Mouse (Mus musculus): ENCODE measurements around the gene Gm6793.

Gene Gm6793

DNA sequence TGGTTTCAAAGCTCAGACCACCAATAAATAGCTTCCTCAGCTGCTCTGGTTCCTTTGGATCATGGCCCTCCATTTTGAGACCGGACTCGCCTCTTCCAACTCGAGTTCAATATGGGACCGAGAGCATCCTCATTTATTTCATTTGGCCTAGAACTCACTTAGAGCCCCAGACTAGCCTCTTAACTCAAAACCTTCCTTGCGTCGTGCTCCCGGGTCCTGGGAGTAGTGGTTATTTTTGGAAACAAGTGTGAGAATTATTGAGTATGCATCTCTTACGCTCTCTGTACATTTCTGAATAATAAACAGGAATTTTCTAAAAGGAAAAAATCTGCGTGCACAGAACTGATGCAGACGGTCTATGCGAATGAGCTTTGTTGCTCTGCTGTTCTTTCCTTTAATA, at the start of gene Gm6793:
Gm6793 (minus strand) TSS at position 101 of the 400 bp plus-strand sequence.
- DNase-seq: no peak

GRCm38 (mm10) chr8:112061372-112061771, 46.5 kb upstream of the Gm6793 start:
- peak; percentile 15 for DNase-seq

- DNase-seq: no peak
Measured at GRCm38 (mm10) chr8:112054456-112054855, 39.6 kb upstream of the Gm6793 start.

DNA sequence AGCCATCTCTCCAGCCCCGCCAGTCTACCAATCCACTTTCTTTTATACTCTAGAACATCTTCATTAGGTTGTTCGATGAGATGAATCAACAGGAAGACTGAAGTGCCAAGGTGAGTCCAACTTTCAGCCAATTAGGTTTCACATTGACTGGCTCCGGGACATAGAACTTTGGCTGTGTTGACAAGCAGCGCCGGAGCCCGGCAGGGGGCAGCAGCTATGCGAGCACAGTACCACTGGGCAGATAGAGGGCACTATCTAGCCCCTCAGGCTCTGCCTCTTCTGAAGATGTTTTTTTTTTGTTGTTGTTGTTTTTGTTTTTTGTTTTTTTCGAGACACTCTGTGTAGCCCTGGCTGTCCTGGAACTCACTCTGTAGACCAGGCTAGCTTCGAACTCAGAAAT, 36.7 kb upstream of the Gm6793 start:
- DNase-seq: peak; percentile 9

DNA sequence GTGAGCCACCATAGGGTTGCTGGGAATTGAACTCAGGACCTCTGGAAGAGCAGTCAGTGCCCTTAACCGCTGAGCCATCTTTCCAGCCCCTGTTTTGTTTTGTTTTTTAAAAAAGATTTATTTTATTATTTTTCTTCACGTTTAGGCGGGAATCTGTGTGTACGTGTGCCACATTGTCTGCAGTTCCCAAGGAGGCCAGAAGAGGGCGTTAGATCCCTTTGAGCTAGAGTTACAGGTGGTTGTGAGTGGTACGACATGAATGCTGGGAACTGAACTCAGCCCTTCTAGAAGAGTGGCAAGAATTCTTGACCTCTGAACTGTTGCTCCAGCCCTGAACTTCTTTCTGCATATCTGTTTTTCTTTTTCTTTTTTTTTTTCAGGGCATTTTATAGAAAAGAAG, 35.1 kb upstream of the Gm6793 start:
- DNase-seq: no peak

GRCm38 (mm10) chr8:112048293-112048692, 33.5 kb upstream of the Gm6793 start:
- no peak for DNase-seq

- peak; percentile 85 for DNase-seq
Measured at GRCm38 (mm10) chr8:112045896-112046295, 31.1 kb upstream of the Gm6793 start.

DNA sequence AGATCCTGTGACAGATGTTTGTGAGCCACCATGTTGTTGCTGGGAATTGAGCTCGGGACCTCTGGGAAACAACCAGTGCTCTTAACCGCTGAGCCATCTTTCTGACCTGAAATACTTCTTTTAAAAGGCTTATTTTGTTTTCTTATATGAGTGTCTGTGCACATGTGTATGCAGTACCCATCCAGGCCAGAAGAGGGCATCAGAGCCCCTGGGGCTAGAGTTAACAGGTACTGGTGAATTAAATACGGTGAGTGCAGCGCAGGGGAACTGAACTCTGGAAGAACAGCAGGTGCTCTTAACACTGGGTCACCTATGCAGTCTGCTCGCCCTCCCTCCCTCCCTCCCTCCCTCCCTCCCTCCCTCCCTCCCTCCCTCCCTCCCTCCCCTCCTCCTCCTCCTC, 30.3 kb upstream of the Gm6793 start:
- peak; percentile 56 for DNase-seq

GRCm38 (mm10) chr8:112037521-112037920, 22.7 kb upstream of the Gm6793 start:
- DNase-seq: no peak

DNA sequence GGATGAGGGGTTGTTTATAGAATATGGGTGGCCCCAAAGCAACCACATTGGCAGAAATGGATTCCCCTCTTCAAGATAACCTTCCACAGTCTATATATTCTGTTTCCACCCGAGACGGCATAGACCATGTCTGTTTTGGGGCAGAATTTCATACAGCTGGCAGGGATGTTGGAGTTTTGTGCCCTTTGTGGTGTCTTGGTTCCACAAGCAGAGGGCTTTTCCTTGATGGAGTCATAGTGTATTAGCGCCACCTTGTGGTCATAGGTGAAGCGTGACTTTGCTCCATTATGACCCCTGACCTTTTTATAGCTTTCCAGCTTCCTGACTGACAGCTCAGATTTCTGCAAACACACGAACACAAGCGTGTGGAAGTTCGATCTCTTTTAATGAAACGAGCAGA, 19.8 kb upstream of the Gm6793 start:
- DNase-seq: peak; percentile 45

DNA sequence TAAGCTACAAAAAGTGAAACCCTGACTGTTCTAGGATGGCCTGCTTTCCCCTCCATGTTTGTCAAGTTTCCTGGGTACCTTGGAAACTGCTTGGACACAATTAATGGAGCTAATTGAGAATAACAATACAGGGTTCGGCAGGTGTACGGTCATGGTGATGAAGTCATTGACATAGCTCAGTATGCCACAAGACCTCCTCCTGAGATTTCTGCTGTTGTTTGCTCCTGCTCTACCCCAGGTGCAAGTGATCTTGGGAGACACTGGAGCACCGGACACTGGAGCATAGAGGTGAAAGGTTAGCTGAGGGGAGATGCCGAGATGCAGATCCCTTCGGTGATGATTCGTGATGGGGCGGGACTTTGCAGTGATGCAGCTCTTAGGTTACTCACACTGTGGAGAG, 18.2 kb upstream of the Gm6793 start:
- DNase-seq: no peak

- no peak for DNase-seq
Measured at GRCm38 (mm10) chr8:112030663-112031062, 15.8 kb upstream of the Gm6793 start.

DNA sequence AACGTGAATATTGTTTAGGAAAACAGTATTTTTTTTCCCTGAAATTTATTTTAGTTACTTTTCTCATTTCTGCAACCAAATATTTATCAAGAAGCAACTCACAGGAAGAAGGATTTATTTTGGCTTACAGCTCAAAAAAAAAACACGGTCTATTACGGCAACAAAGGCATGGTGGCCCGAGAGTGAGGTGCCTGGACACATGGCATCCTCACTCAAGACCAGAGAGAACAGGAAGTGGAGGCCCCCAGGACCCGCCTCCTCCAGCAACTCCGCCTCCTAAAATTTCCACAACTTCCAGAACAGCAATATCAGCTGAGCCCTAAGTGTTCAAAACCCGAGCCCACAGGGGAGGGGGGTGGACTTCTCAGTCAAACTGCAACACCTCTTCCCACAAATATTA, 14.6 kb upstream of the Gm6793 start:
- no peak for DNase-seq

DNA sequence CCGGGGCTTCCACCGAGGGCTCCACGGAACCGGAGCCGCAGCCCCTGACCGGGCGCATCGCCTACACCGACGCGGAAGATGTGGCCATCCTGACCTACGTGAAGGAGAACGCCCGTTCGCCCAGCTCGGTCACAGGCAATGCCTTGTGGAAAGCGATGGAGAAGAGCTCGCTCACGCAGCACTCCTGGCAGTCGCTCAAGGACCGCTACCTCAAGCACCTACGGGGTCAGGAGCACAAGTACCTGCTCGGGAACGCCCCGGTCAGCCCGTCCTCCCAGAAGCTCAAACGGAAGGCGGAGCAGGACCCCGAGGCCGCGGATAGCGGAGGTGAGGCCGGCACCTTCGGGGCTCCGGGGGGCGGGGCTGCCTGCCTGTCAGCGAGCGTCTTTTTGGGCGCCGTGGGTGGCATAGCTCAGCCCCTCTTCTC, 3.0 kb downstream of the Gm6793 start:
- DNase-seq: peak; percentile 77

DNA sequence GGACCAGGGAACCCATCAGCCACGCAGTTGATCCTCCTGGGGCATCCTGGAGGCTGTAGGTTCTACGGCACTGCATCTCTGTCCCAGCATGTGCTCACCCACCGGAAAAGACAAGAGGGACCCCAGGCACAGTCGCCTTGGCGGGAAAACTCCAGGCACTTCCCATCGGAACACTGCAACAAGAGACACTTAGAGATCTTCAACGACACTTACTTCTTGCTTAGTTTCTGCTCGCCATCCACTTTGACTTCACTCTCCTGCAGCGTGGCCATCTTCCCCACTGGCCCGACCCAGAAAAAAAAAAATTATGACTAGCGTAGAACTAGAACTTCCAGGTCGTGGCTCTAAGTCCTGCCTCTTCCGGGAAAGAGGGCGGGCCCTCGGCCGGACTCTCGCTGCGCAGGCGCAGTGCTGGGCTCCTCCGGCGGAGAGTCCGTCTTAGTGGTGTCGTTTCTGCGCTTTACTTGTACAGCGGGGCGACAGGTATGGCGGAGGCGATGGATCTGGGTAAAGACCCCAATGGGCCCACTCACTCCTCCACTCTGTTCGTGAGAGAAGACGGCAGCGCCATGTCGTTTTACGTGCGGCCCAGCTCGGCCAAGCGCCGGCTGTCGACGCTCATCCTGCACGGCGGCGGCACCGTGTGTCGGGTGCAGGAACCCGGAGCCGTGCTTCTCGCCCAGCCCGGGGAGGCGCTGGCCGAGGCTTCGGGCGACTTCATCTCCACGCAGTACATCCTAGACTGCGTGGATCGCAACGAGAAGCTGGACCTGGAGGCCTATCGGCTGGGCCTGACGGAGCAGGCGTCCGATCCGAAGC, 3.6 kb downstream of the Gm6793 start, which contains the start of the genes Kars and Terf2ip:
Kars (minus strand) TSS at position 327 of the 819 bp plus-strand sequence.
Terf2ip (plus strand) TSS at position 402 of the 819 bp plus-strand sequence.
- DNase-seq: peak; percentile 94

- no peak for DNase-seq
Measured at GRCm38 (mm10) chr8:112009558-112009957, 5.3 kb downstream of the Gm6793 start.

- no peak for DNase-seq
Measured at GRCm38 (mm10) chr8:112007669-112008068, 7.2 kb downstream of the Gm6793 start.

DNA sequence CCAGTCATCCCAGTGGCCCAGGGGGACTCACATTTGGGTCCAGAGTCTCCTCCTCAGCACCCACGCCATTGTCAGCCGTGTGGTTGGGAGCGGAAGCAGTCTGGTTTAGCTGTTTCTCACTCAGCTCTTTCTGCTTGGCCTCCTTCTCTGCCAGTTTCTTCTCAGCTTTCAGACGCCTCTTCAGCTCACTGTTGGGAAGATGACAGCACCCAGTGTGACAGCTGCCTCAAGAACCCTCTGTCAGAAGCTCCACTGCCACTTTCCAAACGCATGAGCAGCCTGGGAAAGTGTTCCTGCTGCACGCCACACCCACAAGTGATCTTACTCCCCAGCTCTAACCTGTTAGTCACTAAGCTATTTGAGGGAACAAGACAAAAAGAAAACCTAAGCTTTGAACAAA, 9.2 kb downstream of the Gm6793 start:
- DNase-seq: no peak

- no peak for DNase-seq
Measured at GRCm38 (mm10) chr8:112004754-112005153, 10.1 kb downstream of the Gm6793 start.

DNA sequence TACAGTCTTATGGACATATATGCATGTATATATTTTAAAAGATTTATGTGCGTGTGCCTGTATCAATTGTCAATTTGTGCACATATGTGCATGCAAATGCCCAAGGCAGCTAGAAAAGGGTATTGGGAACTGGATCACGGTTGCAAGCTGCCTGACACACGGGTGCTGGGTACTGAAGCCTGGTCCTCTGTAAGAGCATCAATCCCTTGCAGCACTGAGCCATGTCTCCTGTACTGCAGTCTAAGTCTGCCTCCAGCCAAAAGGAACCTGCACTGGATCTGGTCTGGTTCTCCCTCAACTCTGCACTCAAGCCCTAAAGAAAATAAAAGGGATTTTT, 22.2 kb downstream of the Gm6793 start:
- no peak for DNase-seq

DNA sequence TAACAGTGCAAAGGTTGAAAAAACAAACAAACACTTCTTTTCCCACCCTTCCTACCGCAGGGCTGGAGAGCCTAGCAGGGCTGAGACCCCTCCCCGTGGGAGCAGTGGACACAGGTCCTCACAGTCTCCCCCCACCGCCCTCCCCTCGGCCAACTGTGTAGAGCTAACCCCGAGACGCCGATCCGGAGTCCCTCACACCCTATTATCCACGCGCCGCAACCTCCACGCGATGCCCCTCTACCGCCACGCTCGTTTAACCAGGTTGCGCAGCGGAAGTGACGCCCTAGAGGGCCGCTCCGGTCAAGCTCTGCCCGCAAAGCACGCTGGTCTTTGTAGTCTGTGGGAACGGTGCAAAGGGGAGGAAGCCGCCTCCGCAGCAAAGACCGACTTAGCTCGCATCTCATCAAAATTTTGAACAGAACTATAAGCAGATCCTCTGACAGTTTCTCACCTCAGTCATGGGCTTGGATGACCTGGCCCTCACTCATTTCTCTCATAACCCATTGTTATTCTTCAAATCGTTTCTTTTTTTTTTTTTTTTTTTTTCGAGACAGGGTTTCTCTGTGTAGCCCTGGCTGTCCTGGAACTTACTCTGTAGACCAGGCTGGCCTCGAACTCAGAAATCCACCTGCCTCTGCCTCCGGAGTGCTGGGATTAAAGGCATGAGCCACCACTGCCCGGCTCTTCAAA, 22.7 kb downstream of the Gm6793 start, which contains the start of gene Adat1:
Adat1 (minus strand) TSS at position 290 of the 690 bp plus-strand sequence.
- peak; percentile 89 for DNase-seq

- DNase-seq: no peak
Measured at GRCm38 (mm10) chr8:111991278-111991677, 23.6 kb downstream of the Gm6793 start.

GRCm38 (mm10) chr8:111989911-111990310, 24.9 kb downstream of the Gm6793 start:
- peak; percentile 89 for DNase-seq

- DNase-seq: no peak
Measured at GRCm38 (mm10) chr8:111984511-111984910, 30.3 kb downstream of the Gm6793 start.

All from thymus, postnatal 4 days (tissue).